Mouse (Mus musculus): ENCODE results near the gene Fcnb. TPM values are rescaled to one million over a fixed set of nuclear protein-coding genes. Genes with fewer than 3 reads are reported as not detected.

Fcnb gene
- polyA plus RNA-seq, 1 experiment from 2014 or later: 0.15 TPM

DNA sequence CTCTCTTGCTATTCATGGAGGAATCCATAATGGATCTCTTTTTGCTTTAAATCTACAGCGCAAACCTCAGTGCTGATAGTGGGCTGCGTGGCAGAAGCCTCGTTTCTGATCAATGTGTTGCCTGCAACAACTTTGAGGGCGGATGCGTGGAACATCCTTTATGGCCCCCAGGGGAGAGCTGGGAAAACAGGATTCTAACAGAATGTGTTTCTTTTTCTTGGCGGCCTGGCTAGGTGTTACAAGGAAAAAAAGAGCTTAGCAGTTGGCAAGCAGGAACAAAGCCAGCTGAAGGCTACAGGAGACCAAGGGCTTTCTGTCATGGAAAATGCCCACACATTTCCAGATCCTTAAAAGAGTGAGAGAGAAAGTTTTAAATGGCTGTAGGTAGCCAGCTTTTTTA lies 17.5 kb downstream of the Fcnb start:
- Histone ChIP-seq H3K36me3 (ENCODE audit: control insufficient read depth, insufficient read depth, low read length) (no peaks in the 10 kb centered on the region), H3K27me3 (replicated peaks; ENCODE audit: control insufficient read depth, insufficient read depth, low read length) (no peaks in the 10 kb centered on the region), H3K4me1 (replicated peaks; ENCODE audit: control insufficient read depth, insufficient read depth, low read length) (no peaks in the 10 kb centered on the region), H3K4me2 (ENCODE audit: low read length) (no peak overlapping the region), H3K4me3 (ENCODE audit: low read depth, low read length) (no peak overlapping the region), H3K9ac (ENCODE audit: low read length) (no peak overlapping the region), H3K9me3 (ENCODE audit: control insufficient read depth, low read length) (no peaks in the 10 kb centered on the region), H3K27ac (ENCODE audit: low read depth) (no peak overlapping the region)
- no peak for DNase-seq (ENCODE audit: low spot score)
- WGBS: 80% methylated on average over 6 of the region's 6 CpGs
- ATAC-seq (replicated peaks; ENCODE audit: low FRiP score, low TSS enrichment, low read depth): no peak

DNA sequence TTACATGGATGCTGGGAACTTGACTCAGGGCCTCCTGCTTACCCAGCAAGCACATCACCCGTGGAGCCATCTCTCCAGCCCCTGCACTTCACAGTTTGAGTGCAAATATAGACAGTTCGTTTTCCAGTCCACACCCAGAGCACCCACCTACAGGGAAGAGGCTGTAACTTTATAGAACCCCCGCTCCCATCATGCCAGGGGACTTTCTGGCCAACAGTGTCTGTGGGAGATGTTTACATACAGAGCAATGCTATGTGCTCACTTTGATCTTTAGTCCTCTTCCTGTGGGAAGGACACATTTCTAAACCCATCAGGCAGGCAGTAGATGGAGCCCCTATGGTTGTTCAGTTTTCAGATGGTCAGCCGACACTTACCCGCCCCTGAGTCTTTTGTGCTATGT lies 18.0 kb downstream of the Fcnb start:
- Histone ChIP-seq H3K4me3 (ENCODE audit: low read depth, low read length) (no peak overlapping the region), H3K36me3 (ENCODE audit: control insufficient read depth, insufficient read depth, low read length) (no peaks in the 10 kb centered on the region), H3K27ac (ENCODE audit: low read depth) (no peak overlapping the region), H3K4me2 (ENCODE audit: low read length) (no peak overlapping the region), H3K27me3 (replicated peaks; ENCODE audit: control insufficient read depth, insufficient read depth, low read length) (no peaks in the 10 kb centered on the region), H3K9ac (ENCODE audit: low read length) (no peak overlapping the region), H3K9me3 (ENCODE audit: control insufficient read depth, low read length) (no peaks in the 10 kb centered on the region), H3K4me1 (replicated peaks; ENCODE audit: control insufficient read depth, insufficient read depth, low read length) (no peaks in the 10 kb centered on the region)
- no peak for ATAC-seq (replicated peaks; ENCODE audit: low FRiP score, low TSS enrichment, low read depth)
- DNase-seq (ENCODE audit: low spot score): no peak
- 65% methylated on average over 5 of the region's 5 CpGs for WGBS

- Histone ChIP-seq H3K4me1 (replicated peaks; ENCODE audit: control insufficient read depth, insufficient read depth, low read length) (no peaks in the 10 kb centered on the region), H3K4me2 (ENCODE audit: low read length) (no peak overlapping the region), H3K27ac (ENCODE audit: low read depth) (no peak overlapping the region), H3K27me3 (replicated peaks; ENCODE audit: control insufficient read depth, insufficient read depth, low read length) (no peaks in the 10 kb centered on the region), H3K9me3 (ENCODE audit: control insufficient read depth, low read length) (no peaks in the 10 kb centered on the region), H3K36me3 (ENCODE audit: control insufficient read depth, insufficient read depth, low read length) (no peaks in the 10 kb centered on the region), H3K9ac (ENCODE audit: low read length) (no peak overlapping the region), H3K4me3 (ENCODE audit: low read depth, low read length) (no peak overlapping the region)
- ATAC-seq (replicated peaks; ENCODE audit: low FRiP score, low TSS enrichment, low read depth): no peak
- DNase-seq (ENCODE audit: low spot score): no peak
- WGBS: 83% methylated on average over 5 of the region's 5 CpGs
These were observed 19.5 kb downstream of the Fcnb start for GRCm38 (mm10) chr2:28065081-28065651.

DNA sequence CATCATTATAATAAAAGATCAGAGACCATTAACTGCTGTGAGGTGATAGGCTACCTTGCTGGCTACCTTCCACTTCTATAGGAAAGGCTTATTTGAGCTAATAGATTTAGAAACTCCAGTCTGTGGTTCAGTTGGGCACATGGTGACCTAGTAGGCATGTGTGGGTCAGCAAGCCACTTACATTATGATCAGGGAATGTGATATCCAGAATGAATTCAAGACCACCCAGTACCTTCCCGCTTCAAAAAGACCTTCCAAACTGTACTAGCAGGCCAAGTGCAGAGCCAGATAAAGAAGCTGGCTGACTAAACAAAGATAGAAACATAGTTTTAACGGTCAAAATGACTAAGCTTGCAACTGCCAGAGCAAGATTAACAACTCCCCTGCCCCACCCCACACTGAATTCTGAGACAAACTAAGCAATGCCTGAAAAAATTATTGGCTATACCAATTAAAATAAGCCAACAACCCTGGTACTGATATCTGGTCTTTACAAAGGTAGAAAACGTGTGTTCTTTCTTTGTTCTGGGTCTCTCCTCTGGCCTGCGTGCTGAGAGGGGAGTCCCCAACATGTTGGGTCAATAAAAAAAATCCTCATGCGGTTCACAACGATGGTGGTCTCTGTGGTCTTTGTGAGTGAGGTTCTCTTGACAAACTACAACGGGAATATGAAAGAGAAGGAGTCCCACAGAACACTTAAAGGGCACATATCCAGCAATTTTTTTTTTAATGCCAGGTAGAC lies 20.2 kb downstream of the Fcnb start:
- H3K27ac ChIP-seq (ENCODE audit: low read depth): no peak overlapping the region
- H3K4me2 ChIP-seq (ENCODE audit: low read length): no peak overlapping the region
- DNase-seq (ENCODE audit: low spot score) (no peak), ATAC-seq (replicated peaks; ENCODE audit: low FRiP score, low TSS enrichment, low read depth) (no peak)
- H3K36me3 ChIP-seq (ENCODE audit: control insufficient read depth, insufficient read depth, low read length): no peaks in the 10 kb centered on the region
- H3K4me1 ChIP-seq (replicated peaks; ENCODE audit: control insufficient read depth, insufficient read depth, low read length): no peaks in the 10 kb centered on the region
- H3K9ac ChIP-seq (ENCODE audit: low read length): no peak overlapping the region
- H3K27me3 ChIP-seq (replicated peaks; ENCODE audit: control insufficient read depth, insufficient read depth, low read length): no peaks in the 10 kb centered on the region
- H3K4me3 ChIP-seq (ENCODE audit: low read depth, low read length): no peak overlapping the region
- 70% methylated on average over 7 of the region's 7 CpGs for WGBS
- no peaks in the 10 kb centered on the region for H3K9me3 ChIP-seq (ENCODE audit: control insufficient read depth, low read length)

GRCm38 (mm10) chr2:28063711-28064338 lies 20.9 kb downstream of the Fcnb start:
- Histone ChIP-seq H3K27ac (ENCODE audit: low read depth) (no peak overlapping the region), H3K4me2 (ENCODE audit: low read length) (no peak overlapping the region), H3K9me3 (ENCODE audit: control insufficient read depth, low read length) (no peaks in the 10 kb centered on the region), H3K27me3 (replicated peaks; ENCODE audit: control insufficient read depth, insufficient read depth, low read length) (no peaks in the 10 kb centered on the region), H3K4me3 (ENCODE audit: low read depth, low read length) (no peak overlapping the region), H3K9ac (ENCODE audit: low read length) (no peak overlapping the region), H3K36me3 (ENCODE audit: control insufficient read depth, insufficient read depth, low read length) (no peaks in the 10 kb centered on the region), H3K4me1 (replicated peaks; ENCODE audit: control insufficient read depth, insufficient read depth, low read length) (no peaks in the 10 kb centered on the region)
- ATAC-seq (replicated peaks; ENCODE audit: low FRiP score, low TSS enrichment, low read depth): no peak
- 85% methylated on average over 4 of the region's 4 CpGs for WGBS
- DNase-seq (ENCODE audit: low spot score): no peak

DNA sequence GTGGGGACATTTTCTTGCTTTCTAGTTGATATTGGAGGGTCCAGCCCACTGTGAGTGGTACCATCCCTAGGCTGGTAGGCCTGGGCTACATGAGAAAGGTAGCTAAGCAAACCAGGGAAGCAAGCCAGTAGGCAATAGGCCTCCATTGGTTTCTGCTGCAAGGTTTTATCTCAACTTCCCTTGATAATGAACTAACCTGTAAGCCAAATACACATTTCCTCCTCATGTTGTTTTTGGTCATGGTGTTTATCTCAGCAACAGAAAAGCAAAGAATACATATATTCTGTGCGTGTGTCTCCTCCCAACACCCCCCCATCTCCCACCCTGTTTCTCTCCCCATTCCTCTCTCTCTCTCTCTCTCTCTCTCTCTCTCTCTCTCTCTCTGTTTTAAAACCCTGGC lies 24.8 kb downstream of the Fcnb start:
- WGBS: 80% methylated on average over 1 of the region's 1 CpGs
- DNase-seq (ENCODE audit: low spot score): no peak
- Histone ChIP-seq H3K9ac (ENCODE audit: low read length) (no peak overlapping the region), H3K27me3 (replicated peaks; ENCODE audit: control insufficient read depth, insufficient read depth, low read length) (no peaks in the 10 kb centered on the region), H3K4me3 (ENCODE audit: low read depth, low read length) (no peak overlapping the region), H3K9me3 (ENCODE audit: control insufficient read depth, low read length) (no peaks in the 10 kb centered on the region), H3K27ac (ENCODE audit: low read depth) (no peak overlapping the region), H3K36me3 (ENCODE audit: control insufficient read depth, insufficient read depth, low read length) (no peaks in the 10 kb centered on the region), H3K4me2 (ENCODE audit: low read length) (no peak overlapping the region), H3K4me1 (replicated peaks; ENCODE audit: control insufficient read depth, insufficient read depth, low read length) (no peaks in the 10 kb centered on the region)
- no peak for ATAC-seq (replicated peaks; ENCODE audit: low FRiP score, low TSS enrichment, low read depth)

- 85% methylated on average over 7 of the region's 7 CpGs for WGBS
- H3K9ac ChIP-seq (ENCODE audit: low read length): no peak overlapping the region
- H3K27me3 ChIP-seq (replicated peaks; ENCODE audit: control insufficient read depth, insufficient read depth, low read length): no peaks in the 10 kb centered on the region
- DNase-seq (ENCODE audit: low spot score) (no peak), ATAC-seq (replicated peaks; ENCODE audit: low FRiP score, low TSS enrichment, low read depth) (no peak)
- peaks cover 5% of the 10 kb centered on the region; the same call in 1 of the 2 replicates for H3K4me1 ChIP-seq (replicated peaks; ENCODE audit: control insufficient read depth, insufficient read depth, low read length)
- H3K4me2 ChIP-seq (ENCODE audit: low read length): no peak overlapping the region
- no peaks in the 10 kb centered on the region for H3K9me3 ChIP-seq (ENCODE audit: control insufficient read depth, low read length)
- no peak overlapping the region for H3K4me3 ChIP-seq (ENCODE audit: low read depth, low read length)
- no peaks in the 10 kb centered on the region for H3K36me3 ChIP-seq (ENCODE audit: control insufficient read depth, insufficient read depth, low read length)
- no peak overlapping the region for H3K27ac ChIP-seq (ENCODE audit: low read depth)
These were observed 37.6 kb downstream of the Fcnb start for GRCm38 (mm10) chr2:28047092-28047491.

DNA sequence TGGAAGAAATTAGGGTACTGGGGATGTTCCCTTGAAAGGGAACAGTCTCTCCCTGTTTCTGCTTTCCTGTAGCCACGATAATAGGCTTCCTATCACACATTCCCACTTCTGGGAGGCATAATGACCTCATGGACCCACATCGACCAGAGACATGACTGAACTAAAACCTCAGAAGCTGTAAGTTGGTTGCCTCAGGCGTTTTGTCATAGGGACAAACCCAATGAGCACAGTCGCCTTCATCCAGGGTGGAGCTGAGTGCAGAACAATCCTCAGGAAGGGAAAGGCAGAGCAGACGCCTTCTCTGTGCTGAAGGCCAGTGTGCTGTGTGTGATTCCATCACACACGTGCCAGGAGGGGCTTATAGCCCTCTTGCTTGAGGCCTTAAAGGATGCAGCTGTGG lies 38.4 kb downstream of the Fcnb start:
- H3K4me2 ChIP-seq (ENCODE audit: low read length): no peak overlapping the region
- ATAC-seq (replicated peaks; ENCODE audit: low FRiP score, low TSS enrichment, low read depth) (no peak), DNase-seq (ENCODE audit: low spot score) (no peak)
- H3K27me3 ChIP-seq (replicated peaks; ENCODE audit: control insufficient read depth, insufficient read depth, low read length): no peaks in the 10 kb centered on the region
- H3K27ac ChIP-seq (ENCODE audit: low read depth): no peak overlapping the region
- H3K9me3 ChIP-seq (ENCODE audit: control insufficient read depth, low read length): no peaks in the 10 kb centered on the region
- WGBS: 74% methylated on average over 6 of the region's 6 CpGs
- no peak overlapping the region for H3K4me3 ChIP-seq (ENCODE audit: low read depth, low read length)
- no peak overlapping the region for H3K9ac ChIP-seq (ENCODE audit: low read length)
- H3K36me3 ChIP-seq (ENCODE audit: control insufficient read depth, insufficient read depth, low read length): no peaks in the 10 kb centered on the region
- H3K4me1 ChIP-seq (replicated peaks; ENCODE audit: control insufficient read depth, insufficient read depth, low read length): peaks cover 5% of the 10 kb centered on the region; the same call in 1 of the 2 replicates
